Mouse (Mus musculus): Measurements from ENCODE around the gene Trub2. TPM values are rescaled to one million over a fixed set of nuclear protein-coding genes. Genes with fewer than 3 reads are reported as not detected.

Trub2 gene
- 35.4 TPM for polyA plus RNA-seq (2017; shearing (Covaris generic))

GRCm38 (mm10) chr2:29787937-29788681 is at the start of gene Trub2:
TSS of gene Trub2 (minus strand) at chr2:29788502.

GRCm38 (mm10) chr2:29820025-29820817 is 31.9 kb upstream of the Trub2 start, which contains the start of gene Urm1:
TSS of gene Urm1 (plus strand) at chr2:29820075.

GRCm38 (mm10) chr2:29802075-29802826 is 13.9 kb upstream of the Trub2 start, which contains the start of gene Slc27a4:
TSS of gene Slc27a4 (plus strand) at chr2:29802634.

GRCm38 (mm10) chr2:29787104-29787917 is 991 bp downstream of the Trub2 start, which contains the start of gene Coq4:
TSS of gene Coq4 (plus strand) at chr2:29787493.

GRCm38 (mm10) chr2:29751497-29751896 is 36.8 kb downstream of the Trub2 start, which contains the start of gene Gm13420:
TSS of gene Gm13420 (minus strand) at chr2:29751685.

Other genes starting within 250 kb of the Trub2 start
- gene Rapgef1, start 168.8 kb downstream of the Trub2 start, polyA plus RNA-seq (2017; shearing (Covaris generic)), result 44.2 TPM
- not detected for gene Gm13420, start 36.8 kb downstream of the Trub2 start, polyA plus RNA-seq (2017; shearing (Covaris generic))
- gene Gm13547, start 29.2 kb downstream of the Trub2 start, polyA plus RNA-seq (2017; shearing (Covaris generic)), result 0.97 TPM
- gene Coq4, start 1.0 kb downstream of the Trub2 start, polyA plus RNA-seq (2017; shearing (Covaris generic)), result 8.9 TPM
- gene Slc27a4, start 14.1 kb upstream of the Trub2 start, polyA plus RNA-seq (2017; shearing (Covaris generic)), result 10.8 TPM
- gene Urm1, start 31.6 kb upstream of the Trub2 start, polyA plus RNA-seq (2017; shearing (Covaris generic)), result 25.7 TPM
- gene Cercam, start 80.7 kb upstream of the Trub2 start, polyA plus RNA-seq (2017; shearing (Covaris generic)), result 0.98 TPM
- gene Odf2, start 100.7 kb upstream of the Trub2 start, polyA plus RNA-seq (2017; shearing (Covaris generic)), result 75.3 TPM
- 68.0 TPM for gene Gle1, start 146.9 kb upstream of the Trub2 start, polyA plus RNA-seq (2017; shearing (Covaris generic))
- 107 TPM for gene Sptan1, start 177.1 kb upstream of the Trub2 start, polyA plus RNA-seq (2017; shearing (Covaris generic))